Mouse (Mus musculus) effector memory CD4-positive, alpha-beta T cell, adult 5 months (primary cell): ENCODE data around the gene Atp6v0a4. TPM values are rescaled to one million over a fixed set of nuclear protein-coding genes. Genes with fewer than 3 reads are reported as not detected.

Experiments used
- polyA plus RNA-seq: library from polyadenylated mRNA; unstranded; fragments of 100-300 nt; shearing (Covaris generic); gene quantifications from one replicate; pipeline ENCODE4 v1.2.1, GENCODE M21; 2017

The Atp6v0a4 gene
- not detected for polyA plus RNA-seq

DNA sequence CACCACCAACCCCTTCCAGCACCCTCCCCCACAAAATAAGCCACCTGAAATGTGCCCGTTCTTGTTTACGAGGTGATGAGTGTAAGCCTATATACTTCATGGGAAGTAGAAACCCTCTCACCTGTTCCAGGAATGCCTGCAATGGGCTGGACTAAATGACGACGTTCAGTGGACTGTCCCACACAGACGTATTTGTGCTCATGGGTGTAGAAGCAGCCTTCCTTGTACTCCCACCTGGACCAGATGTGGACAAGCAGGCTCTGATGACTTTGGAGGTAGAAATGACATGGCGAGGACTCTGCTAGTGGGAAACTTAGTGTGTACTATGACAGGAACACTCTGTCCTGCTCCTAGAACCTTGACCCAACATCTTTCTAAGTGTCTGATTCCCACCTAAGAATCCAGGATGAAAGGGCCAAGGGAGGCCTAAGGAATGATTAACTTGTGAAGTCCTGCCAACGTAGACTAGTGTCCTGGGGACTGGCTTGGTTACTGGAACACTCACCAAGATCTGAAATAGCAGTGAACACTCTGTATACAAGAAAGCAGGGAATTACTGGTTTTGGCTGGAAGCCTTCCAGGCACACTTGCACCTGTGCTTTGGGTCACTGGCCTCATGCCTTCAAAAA, at the start of gene Atp6v0a4:
Gene Atp6v0a4 (minus strand): TSS at position 380 of the 629 bp plus-strand sequence.

DNA sequence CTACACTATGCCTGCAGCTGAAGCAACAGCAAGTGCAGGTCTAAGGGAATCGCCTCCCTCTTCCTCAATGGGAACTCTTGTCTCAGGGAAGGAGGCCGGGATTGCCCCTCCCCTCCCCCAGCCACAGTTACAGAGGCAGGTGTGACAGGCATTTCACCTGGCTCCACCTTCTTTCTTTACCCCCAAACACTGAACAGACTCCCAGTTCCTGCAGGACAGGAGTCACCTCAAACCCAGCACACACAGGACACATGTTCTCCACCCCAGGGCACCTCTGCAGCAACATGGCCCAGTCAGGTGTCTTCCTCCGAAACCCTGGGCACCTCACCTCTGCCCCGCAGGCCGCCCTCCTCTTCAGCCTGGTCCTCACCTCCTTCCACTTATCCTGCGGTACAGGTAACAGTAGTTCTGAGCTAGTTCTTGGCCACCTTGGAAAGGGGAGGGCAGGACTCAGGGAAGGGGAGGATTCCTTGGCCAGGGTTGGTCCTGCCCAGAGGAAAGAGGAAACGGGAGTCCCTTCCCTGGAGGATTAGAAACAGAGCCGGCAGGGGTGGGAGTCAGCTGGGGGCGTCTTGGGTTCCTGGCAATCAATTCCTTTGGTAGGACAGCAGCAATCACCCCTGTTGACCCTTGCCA, 15.1 kb downstream of the Atp6v0a4 start, which contains the start of gene Tmem213:
Gene Tmem213 (plus strand): TSS at position 96 of the 636 bp plus-strand sequence.

DNA sequence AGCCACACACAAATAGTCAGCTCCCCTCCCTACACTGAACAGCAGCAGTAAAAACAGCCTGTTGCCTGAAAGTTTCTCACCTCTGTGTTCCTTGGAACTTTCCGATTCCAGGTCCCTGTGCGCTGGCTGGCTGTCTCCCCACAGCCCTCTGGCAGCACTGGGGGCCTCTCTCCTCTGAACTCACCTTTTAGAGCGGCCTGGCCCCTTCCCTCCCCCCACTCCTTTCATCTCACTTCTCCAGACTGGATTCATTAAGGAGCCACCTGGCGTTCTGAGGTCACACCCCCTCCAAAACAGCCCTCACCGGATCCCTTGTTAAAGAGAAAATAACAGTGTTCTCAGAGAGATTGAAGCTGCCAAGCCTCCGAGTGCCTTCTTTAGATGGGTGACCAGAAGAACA, 77.5 kb downstream of the Atp6v0a4 start, which contains the start of gene Svopl:
Gene Svopl (minus strand): TSS at position 159 of the 400 bp plus-strand sequence.

Other genes with a start within 250 kb of the Atp6v0a4 start
- 0.17 TPM for gene Svopl, start 77.6 kb downstream of the Atp6v0a4 start, polyA plus RNA-seq
- gene Tmem213, start 15.3 kb downstream of the Atp6v0a4 start, polyA plus RNA-seq = not detected
- gene D630045J12Rik, start 129.4 kb upstream of the Atp6v0a4 start, polyA plus RNA-seq = 0.37 TPM
- 0.80 TPM for gene Zc3hav1l, start 174.7 kb upstream of the Atp6v0a4 start, polyA plus RNA-seq
- gene Zc3hav1, start 230.0 kb upstream of the Atp6v0a4 start, polyA plus RNA-seq = 305 TPM